Mouse (Mus musculus) embryo, embryonic 11.5 days (tissue): ENCODE results near the gene Hace1.

Source experiments
- DNase-seq: peaks from one replicate; pipeline ENCODE4 v3.0.0-alpha.2; 2012; ENCODE audit warnings: low read depth, low spot score

The Hace1 gene

DNA sequence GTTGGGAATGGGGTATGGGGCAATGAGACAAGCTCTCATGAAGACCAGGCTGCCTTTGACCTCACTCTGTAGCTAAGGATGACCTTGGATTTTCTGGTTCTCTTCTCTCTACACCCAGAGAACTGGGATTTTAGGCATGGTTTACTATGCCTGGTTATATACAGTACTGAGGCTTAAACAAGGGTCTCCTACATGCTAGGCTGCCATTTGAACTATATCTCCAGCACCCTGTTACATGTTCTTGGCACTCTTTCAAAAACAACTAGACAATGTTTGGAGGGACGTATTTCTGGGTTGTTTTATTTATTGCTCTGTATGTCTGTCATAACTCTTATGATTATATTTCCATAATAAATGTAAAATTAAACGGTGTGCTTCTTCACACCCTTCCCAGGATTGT is 129.2 kb downstream of the Hace1 start:
- no peak for DNase-seq

DNA sequence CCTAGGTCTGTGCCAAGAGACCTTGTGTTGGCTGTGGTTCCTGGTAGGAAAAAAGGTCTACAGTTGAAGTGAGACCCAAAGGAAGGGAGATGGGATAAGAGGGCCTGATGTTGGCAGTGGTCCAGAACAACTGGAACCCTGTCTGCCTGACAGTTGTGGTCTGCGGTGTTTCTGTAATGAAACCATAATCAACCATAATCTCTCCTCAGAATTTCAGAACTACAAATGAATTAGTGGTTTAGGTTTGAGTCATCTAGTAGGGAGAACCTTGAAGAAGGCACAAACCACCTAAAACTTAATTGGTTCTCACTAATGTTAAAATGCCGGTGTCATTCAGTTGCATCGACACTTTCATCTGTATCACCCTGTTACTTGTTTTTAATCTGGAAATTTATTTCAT is 133.2 kb downstream of the Hace1 start:
- DNase-seq, result no peak

DNA sequence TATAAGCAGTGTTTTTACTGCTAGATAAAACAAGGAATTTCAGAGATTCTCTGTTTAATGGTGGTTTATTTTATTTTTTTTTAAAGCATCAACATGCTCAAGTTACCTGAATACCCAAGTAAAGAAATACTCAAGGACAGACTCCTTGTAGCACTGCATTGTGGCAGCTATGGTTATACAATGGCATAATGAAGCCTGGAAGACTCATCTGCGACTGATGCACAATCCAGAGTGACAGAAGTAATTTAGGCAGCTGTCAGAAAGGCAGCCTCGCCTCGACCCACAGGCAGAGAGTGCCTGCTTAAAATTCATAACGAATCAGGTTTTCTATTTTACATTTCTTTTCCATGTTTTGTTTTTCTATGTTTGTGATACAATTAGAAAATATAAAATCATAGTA is 133.7 kb downstream of the Hace1 start:
- DNase-seq, result no peak
